Mouse (Mus musculus) thymus, postnatal 4 days (tissue): ENCODE results near the gene Gm5934.
"Not testable (repeated sequence)": the region's sequence is repeated elsewhere in the genome, so short reads cannot be mapped to it uniquely, and the experiment has no call there.

Experiments used
- DNase-seq: peaks from one replicate; pipeline ENCODE4 v3.0.0; 2021

Gm5934 gene

DNA sequence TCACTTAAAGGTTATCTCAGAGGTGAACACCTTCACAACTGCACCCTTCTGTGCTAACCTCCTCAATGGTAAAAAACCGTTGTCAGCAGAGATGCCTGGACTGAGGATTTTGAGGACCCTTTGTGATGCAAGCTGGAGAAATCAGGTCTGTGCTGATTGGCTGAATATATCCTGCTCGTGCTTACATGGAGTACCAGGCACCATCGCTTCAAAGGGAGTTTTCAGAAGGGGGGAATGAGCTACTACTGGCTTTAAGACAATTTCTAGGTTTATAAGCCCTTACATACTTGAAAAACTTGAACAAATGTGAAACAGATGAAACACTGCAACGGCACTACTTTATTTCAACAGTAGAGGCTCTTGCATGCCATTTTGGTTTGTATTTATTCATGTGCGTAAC, at the start of gene Gm5934:
TSS of gene Gm5934 (minus strand) at position 101 of the 400 bp plus-strand sequence.
- DNase-seq, result not testable (repeated sequence)
